Mouse (Mus musculus): ENCODE data around the gene Mut.

Mut gene

GRCm38 (mm10) chr17:40934420-40935231 lies at the start of gene Mut, which contains the start of gene Cenpq:
Gene Mut, plus strand, starts transcription at chr17:40934685.
Gene Cenpq, minus strand, starts transcription at chr17:40935047.
- DNase-seq, result peak; percentile 98

DNA sequence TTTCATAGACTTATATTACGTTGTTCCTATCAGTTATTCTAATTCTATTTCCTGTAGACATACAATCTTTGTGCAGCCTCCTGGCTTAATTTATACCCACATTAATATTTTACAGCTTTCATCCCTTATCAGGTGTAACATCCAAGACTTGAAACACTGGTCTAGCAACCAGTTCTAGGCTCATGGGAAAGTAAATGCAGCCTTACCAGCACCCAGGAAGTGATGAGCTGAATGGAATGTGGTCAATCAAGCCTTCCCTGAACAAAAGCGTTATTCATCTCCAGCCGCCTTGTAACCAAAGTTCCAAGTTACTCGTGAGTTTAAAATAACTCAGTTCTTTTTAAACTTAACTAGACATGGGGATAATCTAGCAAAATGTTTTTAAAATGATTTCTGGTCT lies 49.3 kb upstream of the Mut start:
- DNase-seq, result no peak

GRCm38 (mm10) chr17:40887849-40888536 lies 46.5 kb upstream of the Mut start:
- no peak for DNase-seq

- no peak for DNase-seq
Observed at GRCm38 (mm10) chr17:40896863-40897262, 37.6 kb upstream of the Mut start.

DNA sequence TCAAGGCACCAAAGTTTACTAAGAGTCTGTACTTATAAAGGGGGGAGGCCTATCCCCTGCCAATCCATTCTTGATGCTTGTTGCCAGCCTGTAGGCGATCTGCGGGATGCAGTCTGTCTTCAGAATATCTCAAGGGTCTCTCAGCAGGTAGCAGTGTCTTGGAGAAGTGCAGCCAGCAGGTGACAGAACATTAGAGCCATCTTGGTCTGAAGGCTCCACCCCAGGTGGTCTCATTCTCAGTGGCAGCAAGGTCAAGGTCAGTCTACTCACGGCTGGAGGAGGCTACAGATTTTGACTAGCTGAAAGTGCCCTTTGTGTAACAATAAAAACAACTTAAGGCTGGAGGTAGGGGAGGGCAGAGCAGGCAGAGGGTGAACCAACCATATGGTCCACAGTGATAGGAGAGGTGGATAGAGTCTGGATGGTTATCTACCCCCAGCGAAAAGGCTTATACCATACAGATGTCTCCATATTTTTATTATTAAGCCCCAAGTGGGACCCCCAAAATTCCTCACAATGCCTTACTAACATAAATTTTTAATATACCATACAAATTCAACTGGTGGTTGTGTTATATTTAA lies 34.6 kb upstream of the Mut start:
- no peak for DNase-seq

DNA sequence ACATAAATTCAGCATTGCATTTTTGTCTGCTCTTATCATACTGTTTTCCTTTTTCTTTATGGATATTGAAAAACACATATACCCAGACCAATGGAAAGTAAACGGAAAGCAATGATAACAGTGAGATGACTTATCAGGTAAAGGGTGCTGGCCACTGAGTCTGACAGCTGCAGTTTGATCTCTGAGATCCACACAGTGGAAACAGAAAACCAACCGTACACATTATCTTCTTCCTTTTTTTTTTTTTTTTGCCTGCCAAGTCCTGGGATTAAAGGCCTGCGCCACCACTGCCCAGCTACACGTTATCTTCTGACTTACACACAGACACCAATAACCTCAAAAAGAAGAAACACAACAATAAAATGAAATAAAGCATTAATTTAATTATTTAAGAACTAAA lies 31.1 kb upstream of the Mut start:
- no peak for DNase-seq

DNA sequence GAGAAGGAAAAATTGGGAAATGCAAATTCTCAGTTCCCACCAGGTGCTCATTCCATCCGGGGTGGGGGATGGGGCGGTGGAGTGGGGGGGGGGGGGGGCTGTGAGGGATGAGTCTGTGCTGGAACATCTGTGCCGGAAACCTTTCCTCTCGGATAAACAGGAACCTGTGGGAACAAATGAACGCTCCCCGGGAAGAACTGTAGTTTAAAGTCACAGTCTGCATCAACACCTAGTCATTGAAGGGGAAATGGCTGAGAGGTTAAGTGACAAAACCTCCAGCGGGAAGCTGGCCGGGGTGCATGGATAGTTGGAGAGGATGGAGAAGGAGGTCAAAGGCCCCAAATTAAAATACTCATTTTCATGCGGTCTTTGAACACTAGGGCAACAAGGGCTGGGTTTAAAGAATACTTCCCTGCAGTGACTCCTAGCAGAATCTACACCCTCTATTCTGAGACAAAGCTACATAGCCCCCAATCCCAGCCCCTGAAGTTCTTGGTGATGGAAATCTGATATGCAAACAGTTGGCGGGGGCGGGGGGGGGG lies 30.4 kb upstream of the Mut start:
- DNase-seq, result no peak

- DNase-seq, result peak; percentile 30
Observed at GRCm38 (mm10) chr17:40904721-40905154, 29.7 kb upstream of the Mut start.

- no peak for DNase-seq
Observed at GRCm38 (mm10) chr17:40914250-40914649, 20.2 kb upstream of the Mut start, which contains the start of gene Glyatl3. Gene Glyatl3, minus strand, starts transcription at chr17:40914350.

- DNase-seq, result no peak
Observed at GRCm38 (mm10) chr17:40915499-40915898, 19.0 kb upstream of the Mut start.

GRCm38 (mm10) chr17:40933985-40934384 lies 500 bp upstream of the Mut start:
- peak; percentile 9 for DNase-seq

GRCm38 (mm10) chr17:40948518-40948917 lies 14.0 kb downstream of the Mut start:
- no peak for DNase-seq

DNA sequence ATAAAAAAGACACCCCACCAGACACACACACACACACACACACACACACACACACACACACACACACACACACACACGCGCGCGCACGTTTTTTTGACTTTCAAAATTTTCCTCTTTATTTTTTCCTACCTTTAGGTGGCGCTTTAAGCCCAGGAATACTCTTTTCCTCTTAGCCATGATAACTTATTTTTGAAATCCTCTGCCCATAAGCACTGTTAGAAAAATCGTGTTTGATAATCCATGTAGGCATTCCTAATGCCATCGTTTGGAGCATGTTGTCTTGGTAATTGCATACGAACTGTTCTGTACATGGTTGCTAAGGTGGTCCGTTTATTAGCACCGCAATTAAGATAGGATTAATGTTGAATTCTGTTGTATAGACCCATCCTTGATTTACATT lies 43.4 kb downstream of the Mut start:
- DNase-seq, result no peak

GRCm38 (mm10) chr17:40992102-40992501 lies 57.6 kb downstream of the Mut start:
- no peak for DNase-seq
